In the genomic region with DNA sequence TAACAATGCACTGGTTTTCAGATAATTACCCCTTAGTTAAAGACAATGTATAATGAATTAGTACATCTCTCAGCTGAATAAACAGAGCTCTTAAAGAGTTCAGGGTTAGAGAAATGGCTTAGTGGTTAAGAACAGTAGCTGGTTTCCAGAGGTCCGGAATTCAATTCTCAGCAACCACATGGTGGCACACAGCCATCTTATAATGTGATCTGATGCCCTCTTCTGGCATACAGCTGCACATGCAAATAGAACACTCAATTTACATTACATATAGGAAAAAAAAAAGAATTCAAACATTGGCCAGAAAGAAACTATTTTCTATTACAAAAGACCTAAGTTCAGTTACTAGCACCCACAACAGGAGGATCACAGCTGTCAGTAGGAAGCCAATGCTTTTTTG, we compare ENCODE assay signal across 14 mouse cellular contexts. TPM values are rescaled to one million over a fixed set of nuclear protein-coding genes. Genes with fewer than 3 reads are reported as not detected.
DNase-seq lines count a peak whose midpoint lies in the region; ATAC-seq and TF ChIP-seq lines count a peak whose summit lies in the region.
"Had no signal": no experiment of that assay in that cellular context is flagged by ENCODE, and none has a peak within 500 bp of the region (broad histone marks: within the 10 kb centered on the region; RNA-seq: fewer than 3 reads in every experiment).

No protein-coding gene starts in this region.

- H3K4me2 ChIP-seq in liver, postnatal 0 days (ENCODE audit: low read depth, low read length) = no peak overlapping the region
- H3K4me2 ChIP-seq in liver, embryonic 11.5 days = no peak overlapping the region
- H3K4me2 ChIP-seq: neural tube, embryonic 13.5 days had no signal

- H3K4me3 ChIP-seq in gastrocnemius, adult 2 months = no peak overlapping the region
- no peak overlapping the region for H3K4me3 ChIP-seq in liver, postnatal 0 days (ENCODE audit: low read depth, low read length)
- no peak overlapping the region for H3K4me3 ChIP-seq in liver, embryonic 11.5 days (ENCODE audit: low read depth, low read length)
- H3K4me3 ChIP-seq: embryonic facial prominence, embryonic 10.5 days; neural tube, embryonic 13.5 days had no signal

- no peak for ATAC-seq in liver, postnatal 0 days
- ATAC-seq in liver, embryonic 11.5 days (replicated peaks; ENCODE audit: low FRiP score) = no peak

- H3K27ac ChIP-seq in gastrocnemius, adult 2 months = no peak overlapping the region
- H3K27ac ChIP-seq in liver, postnatal 0 days (ENCODE audit: low read depth) = no peak overlapping the region
- H3K27ac ChIP-seq in liver, embryonic 11.5 days (ENCODE audit: low read depth, low read length) = no peak overlapping the region
- H3K27ac ChIP-seq: embryonic facial prominence, embryonic 10.5 days; neural tube, embryonic 13.5 days had no signal

- intact Hi-C loops in gastrocnemius, adult 2 months (cut with DNase I) = no loop called here
- intact Hi-C loops in gastrocnemius, postnatal 14 days (cut with DNase I; ENCODE audit: low total_unique reads) = no loop called here

- H3K27me3 ChIP-seq in liver, postnatal 0 days (ENCODE audit: insufficient read depth, low read length) = no peaks in the 10 kb centered on the region
- H3K27me3 ChIP-seq in liver, embryonic 11.5 days (replicated peaks; ENCODE audit: control insufficient read depth, insufficient read depth, low read length) = no peaks in the 10 kb centered on the region
- H3K27me3 ChIP-seq: neural tube, embryonic 13.5 days had no signal

- no peak for DNase-seq in gastrocnemius, adult 2 months
- DNase-seq in gastrocnemius, postnatal 14 days = no peak
- no peak for DNase-seq in liver, postnatal 0 days
- DNase-seq in liver, embryonic 11.5 days (ENCODE audit: low spot score) = no peak
- DNase-seq in ES-CJ7 (ENCODE audit: low read depth, low spot score) = peak; percentile 69
- peak; percentile 51 for DNase-seq in naive thymus-derived CD4-positive, alpha-beta T cell, adult 2 months (ENCODE audit: low read depth)
- no peak for DNase-seq in natural killer cell, adult 2 months (ENCODE audit: low spot score in 2 of 2)
- DNase-seq in left cerebral cortex, adult 8-10 months (ENCODE audit: low spot score in 2 of 2) = no peak
- DNase-seq: gastrocnemius, postnatal 36 days; heart, postnatal 36 days; kidney, adult 11 months; right cerebral cortex, postnatal 4 days had no signal

- H3K9me3 ChIP-seq in liver, postnatal 0 days (ENCODE audit: low read length) = no peaks in the 10 kb centered on the region
- no peaks in the 10 kb centered on the region for H3K9me3 ChIP-seq in liver, embryonic 11.5 days (ENCODE audit: control insufficient read depth, low read length)
- H3K9me3 ChIP-seq: embryonic facial prominence, embryonic 10.5 days; neural tube, embryonic 13.5 days had no signal

- H3K36me3 ChIP-seq in liver, postnatal 0 days (replicated peaks; ENCODE audit: insufficient read depth, low read length) = peaks cover 17% of the 10 kb centered on the region
- peaks cover 11% of the 10 kb centered on the region; the same call in 1 of the 2 replicates for H3K36me3 ChIP-seq in liver, embryonic 11.5 days (ENCODE audit: control insufficient read depth, insufficient read depth, low read length)

- H3K9ac ChIP-seq in liver, postnatal 0 days (replicated peaks) = no peak overlapping the region
- H3K9ac ChIP-seq in liver, embryonic 11.5 days (ENCODE audit: low read depth, low read length) = no peak overlapping the region
- H3K9ac ChIP-seq: neural tube, embryonic 13.5 days had no signal

- peaks cover 4% of the 10 kb centered on the region; the same call in 1 of the 2 replicates for H3K4me1 ChIP-seq in liver, postnatal 0 days (ENCODE audit: insufficient read depth)
- peaks cover 4% of the 10 kb centered on the region; the same call in 1 of the 2 replicates for H3K4me1 ChIP-seq in liver, embryonic 11.5 days (replicated peaks; ENCODE audit: control insufficient read depth, insufficient read depth, low read length)

- TF ChIP-seq EP300 in liver, postnatal 0 days (IDR thresholded peaks at IDR 0.05; ENCODE audit: low read depth) = no peak

- peak; percentile 33; the same call in 1 of the 2 replicates for TF ChIP-seq CTCF in gastrocnemius, adult 2 months (IDR thresholded peaks at IDR 0.05)
- peak; percentile 56 for TF ChIP-seq CTCF in liver, postnatal 0 days (IDR thresholded peaks at IDR 0.05; ENCODE audit: low read depth)

- 71% methylated on average over 1 of the region's 1 CpGs for WGBS in liver, postnatal 0 days (ENCODE audit: insufficient replicate concordance)
- WGBS in liver, embryonic 11.5 days = 78% methylated on average over 1 of the region's 1 CpGs

RNA-seq across cellular contexts. Expression of a gene that starts 7.7 kb away (rescaled TPM):
- 10 to 100 TPM; 35.0 to 42.0 TPM for total RNA-seq in gastrocnemius, adult 2 months (2021)
- total RNA-seq in gastrocnemius, postnatal 14 days (2021) = 10 to 100 TPM; 36.4 to 37.5 TPM
- polyA plus RNA-seq in liver, postnatal 0 days (2015; fragmentation: Nextera tagmentation; extraction: Ambion mirVana) = 20.7 and 24.9 TPM in 2 replicates
- polyA plus RNA-seq in liver, embryonic 11.5 days (2014; fragmentation: Nextera tagmentation; extraction: Ambion mirVana) = 76.7 and 82.0 TPM in 2 replicates
- total RNA-seq in left cerebral cortex, adult 8-10 months (2022) = 10 to 100 TPM; 36.5 to 43.3 (median 38.9) TPM

RNA-seq across cellular contexts. Expression of a gene that starts 19.2 kb away (rescaled TPM):
- 10 to 100 TPM; 11.1 to 13.6 TPM for total RNA-seq in gastrocnemius, adult 2 months (2021)
- 10 to 100 TPM in 1 of 2 experiments, 1 to 10 TPM in 1; 7.7 to 11.0 TPM for total RNA-seq in gastrocnemius, postnatal 14 days (2021)
- 7.0 and 7.5 TPM in 2 replicates for polyA plus RNA-seq in liver, postnatal 0 days (2015; fragmentation: Nextera tagmentation; extraction: Ambion mirVana)
- polyA plus RNA-seq in liver, embryonic 11.5 days (2014; fragmentation: Nextera tagmentation; extraction: Ambion mirVana) = 10.5 and 12.0 TPM in 2 replicates
- total RNA-seq in left cerebral cortex, adult 8-10 months (2022) = 10 to 100 TPM; 38.4 to 49.2 (median 44.4) TPM

RNA-seq across cellular contexts. Expression of a gene that starts 33.2 kb away (rescaled TPM):
- 100 to 1,000 TPM; 395 to 484 TPM for total RNA-seq in gastrocnemius, adult 2 months (2021)
- 100 to 1,000 TPM; 241 to 268 TPM for total RNA-seq in gastrocnemius, postnatal 14 days (2021)
- 17.6 and 22.1 TPM in 2 replicates for polyA plus RNA-seq in liver, postnatal 0 days (2015; fragmentation: Nextera tagmentation; extraction: Ambion mirVana)
- 27.6 and 28.9 TPM in 2 replicates for polyA plus RNA-seq in liver, embryonic 11.5 days (2014; fragmentation: Nextera tagmentation; extraction: Ambion mirVana)
- 100 to 1,000 TPM; 301 to 348 (median 321) TPM for total RNA-seq in left cerebral cortex, adult 8-10 months (2022)

RNA-seq across cellular contexts. Expression of a gene that starts 53.1 kb away (rescaled TPM):
- total RNA-seq in gastrocnemius, adult 2 months (2021) = 10 to 100 TPM; 21.4 to 31.0 TPM
- 10 to 100 TPM; 28.3 to 36.3 TPM for total RNA-seq in gastrocnemius, postnatal 14 days (2021)
- 51.0 and 55.5 TPM in 2 replicates for polyA plus RNA-seq in liver, postnatal 0 days (2015; fragmentation: Nextera tagmentation; extraction: Ambion mirVana)
- 33.6 and 41.2 TPM in 2 replicates for polyA plus RNA-seq in liver, embryonic 11.5 days (2014; fragmentation: Nextera tagmentation; extraction: Ambion mirVana)
- 10 to 100 TPM in 1 of 4 experiments, 1 to 10 TPM in 3; 6.4 to 10.7 (median 6.8) TPM for total RNA-seq in left cerebral cortex, adult 8-10 months (2022)

Comparison
In these comparisons a context has a peak if more than half of its experiments do, and no peak if none do; other contexts are left out.
1. DNase-seq: peak in ES-CJ7 (single experiment) and naive thymus-derived CD4-positive, alpha-beta T cell, adult 2 months (single experiment); none in gastrocnemius, adult 2 months (single experiment), gastrocnemius, postnatal 14 days (single experiment), liver, postnatal 0 days (single experiment), liver, embryonic 11.5 days (single experiment), natural killer cell, adult 2 months (0 of 2) and left cerebral cortex, adult 8-10 months (0 of 2).